Mouse (Mus musculus) kidney, adult 2 months (tissue): ENCODE results near the gene Gm10309. TPM values are rescaled to one million over a fixed set of nuclear protein-coding genes. Genes with fewer than 3 reads are reported as not detected.

Experiments
- DNase-seq: peaks from one replicate; pipeline ENCODE4 v3.0.0; 2021
- H3K27ac ChIP-seq: fragments of 200-500 bp; 2 replicates; pipeline ENCODE4 v1.5.1; 2012; ENCODE audit warnings: low read depth, low read length, control low read depth, inconsistent platforms; ENCODE audit not compliant: insufficient read depth
- H3K27me3 ChIP-seq: fragments of 200-500 bp; replicated peaks from 2 replicates; pipeline ENCODE4 v1.6.1; 2012; ENCODE audit warnings: mild to moderate bottlenecking, moderate library complexity, low read length, inconsistent platforms; ENCODE audit not compliant: control insufficient read depth, insufficient read depth
- H3K36me3 ChIP-seq: fragments of 200-500 bp; 2 replicates; pipeline ENCODE4 v1.6.1; 2012; ENCODE audit warnings: mild to moderate bottlenecking, moderate library complexity, low read length, inconsistent platforms; ENCODE audit not compliant: control insufficient read depth, insufficient read depth
- H3K4me1 ChIP-seq: fragments of 200-500 bp; 2 replicates; pipeline ENCODE4 v1.6.1; 2011; ENCODE audit warnings: low read length; ENCODE audit not compliant: control insufficient read depth, insufficient read depth
- H3K4me3 ChIP-seq: fragments of 200-500 bp; 2 replicates; pipeline ENCODE4 v1.5.1; 2011; ENCODE audit warnings: mild to moderate bottlenecking, low read depth, low read length, control low read depth; ENCODE audit not compliant: insufficient read depth
- CTCF ChIP-seq: fragments of 200-500 bp; conservative IDR thresholded peaks from 2 replicates; pipeline ENCODE4 v1.5.1; 2011; ENCODE audit warnings: low read depth, mild to moderate bottlenecking, control low read depth, low read length, moderate library complexity, mixed read lengths; ENCODE audit not compliant: insufficient read depth, insufficient read length
- POLR2A ChIP-seq: fragments of 200-500 bp; IDR thresholded peaks from one replicate; pipeline ENCODE4 v1.6.1; 2011; ENCODE audit warnings: low read depth, low read length, control low read depth
- WGBS: fragments of 180-500 bp; shearing (Covaris S2); methylation state at CpG from one replicate; pipeline ENCODE4 v1.1.7; 2018; 5-methylcytosine and 5-hydroxymethylcytosine counted together
- polyA plus RNA-seq: library from polyadenylated mRNA; depleted of rRNA; stranded (reverse); fragments of >200 nt; gene quantifications from 2 replicates; pipeline ENCODE4 v1.2.3, GENCODE M21; 2012; rRNA removed

The Gm10309 gene
- polyA plus RNA-seq, 1 experiment, result 0.13 TPM

DNA sequence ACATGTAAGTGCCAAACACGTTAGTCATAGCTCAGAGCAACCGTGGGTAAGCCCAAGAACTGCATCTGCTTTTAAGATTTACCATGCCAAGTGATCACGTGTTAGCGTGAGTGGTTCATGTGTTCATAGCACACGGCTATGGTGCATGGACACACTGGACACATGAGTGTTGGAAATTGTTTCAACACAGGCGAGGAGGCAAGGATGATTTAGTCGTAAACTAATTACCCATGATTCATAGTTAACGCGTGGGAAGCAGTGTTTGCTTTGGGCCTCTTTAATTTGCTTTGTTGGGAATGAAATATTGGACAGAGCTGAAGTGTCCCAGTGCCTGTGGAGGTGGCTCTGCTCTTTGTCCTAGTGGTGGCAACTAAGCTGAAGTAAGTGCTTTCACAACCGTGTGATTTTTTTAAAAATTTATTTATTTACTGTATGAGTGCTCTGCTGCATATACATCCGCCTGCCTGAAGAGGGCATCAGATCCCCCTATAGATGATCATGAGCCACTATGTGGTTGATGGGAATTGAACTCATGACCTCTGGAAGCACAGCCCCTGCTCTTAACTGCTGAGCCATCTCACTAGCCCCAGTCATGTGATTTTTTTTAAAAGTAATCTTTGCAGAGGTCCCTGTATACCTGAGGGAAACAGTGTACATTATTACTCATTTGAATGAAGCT is 46.6 kb downstream of the Gm10309 start:
- no peaks in the 10 kb centered on the region for H3K27me3 ChIP-seq
- no peak overlapping the region for H3K27ac ChIP-seq
- H3K36me3 ChIP-seq, result no peaks in the 10 kb centered on the region
- no peak for DNase-seq
- H3K4me1 ChIP-seq, result no peaks in the 10 kb centered on the region; the same call in 1 of the 2 replicates
- WGBS, result 70% methylated on average over 11 of the region's 11 CpGs
- H3K4me3 ChIP-seq, result no peak overlapping the region
- no peak for TF ChIP-seq POLR2A
- TF ChIP-seq CTCF, result 0 out of 2 replicates have a peak, but pooled peaks have one; percentile 11

DNA sequence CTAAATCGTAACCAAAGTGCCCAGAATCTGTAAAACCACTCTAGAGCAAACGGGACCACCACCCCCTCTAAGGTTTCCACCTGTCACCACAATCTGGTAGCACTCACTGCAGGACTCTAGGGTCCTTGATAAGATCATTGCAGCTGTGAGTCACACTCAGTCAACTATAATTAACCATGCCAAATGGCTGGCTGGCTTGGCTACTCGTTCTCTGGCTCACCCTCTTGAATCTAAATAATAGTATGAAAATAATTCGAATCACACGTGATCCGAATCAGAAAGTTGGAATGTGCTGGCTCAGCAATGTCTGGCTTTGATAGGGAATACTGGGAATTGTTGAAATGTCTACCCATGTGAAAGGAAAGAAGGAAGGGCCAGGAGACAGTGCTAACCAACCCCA is 48.5 kb downstream of the Gm10309 start:
- DNase-seq, result no peak
- no peaks in the 10 kb centered on the region for H3K27me3 ChIP-seq
- WGBS, result 74% methylated on average over 6 of the region's 6 CpGs
- no peak overlapping the region for H3K4me3 ChIP-seq
- no peaks in the 10 kb centered on the region; the same call in 1 of the 2 replicates for H3K4me1 ChIP-seq
- TF ChIP-seq POLR2A (no peak), CTCF (no peak)
- no peak overlapping the region for H3K27ac ChIP-seq
- no peaks in the 10 kb centered on the region for H3K36me3 ChIP-seq

DNA sequence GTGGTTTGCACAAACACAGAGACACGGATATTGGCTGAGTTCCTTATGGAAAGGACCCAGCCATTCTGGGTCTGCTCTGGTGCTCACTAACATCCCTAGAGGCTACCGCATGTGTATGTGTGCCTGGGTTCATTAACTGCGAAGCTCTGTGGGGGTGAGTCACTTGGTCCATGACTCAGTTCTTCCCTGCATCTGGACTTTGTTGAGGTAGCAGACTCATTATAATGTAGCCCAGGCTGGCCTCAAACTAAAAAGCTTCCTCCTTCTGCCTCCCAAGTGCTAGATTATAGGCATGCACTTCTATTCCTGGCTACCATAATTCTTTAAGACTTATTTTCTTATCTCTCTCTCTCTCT is 50.7 kb downstream of the Gm10309 start:
- no peaks in the 10 kb centered on the region for H3K27me3 ChIP-seq
- H3K27ac ChIP-seq, result no peak overlapping the region
- no peaks in the 10 kb centered on the region for H3K36me3 ChIP-seq
- 78% methylated on average over 3 of the region's 3 CpGs for WGBS
- no peaks in the 10 kb centered on the region; the same call in 1 of the 2 replicates for H3K4me1 ChIP-seq
- no peak for DNase-seq
- no peak overlapping the region for H3K4me3 ChIP-seq
- no peak for TF ChIP-seq POLR2A
- TF ChIP-seq CTCF, result no peak

DNA sequence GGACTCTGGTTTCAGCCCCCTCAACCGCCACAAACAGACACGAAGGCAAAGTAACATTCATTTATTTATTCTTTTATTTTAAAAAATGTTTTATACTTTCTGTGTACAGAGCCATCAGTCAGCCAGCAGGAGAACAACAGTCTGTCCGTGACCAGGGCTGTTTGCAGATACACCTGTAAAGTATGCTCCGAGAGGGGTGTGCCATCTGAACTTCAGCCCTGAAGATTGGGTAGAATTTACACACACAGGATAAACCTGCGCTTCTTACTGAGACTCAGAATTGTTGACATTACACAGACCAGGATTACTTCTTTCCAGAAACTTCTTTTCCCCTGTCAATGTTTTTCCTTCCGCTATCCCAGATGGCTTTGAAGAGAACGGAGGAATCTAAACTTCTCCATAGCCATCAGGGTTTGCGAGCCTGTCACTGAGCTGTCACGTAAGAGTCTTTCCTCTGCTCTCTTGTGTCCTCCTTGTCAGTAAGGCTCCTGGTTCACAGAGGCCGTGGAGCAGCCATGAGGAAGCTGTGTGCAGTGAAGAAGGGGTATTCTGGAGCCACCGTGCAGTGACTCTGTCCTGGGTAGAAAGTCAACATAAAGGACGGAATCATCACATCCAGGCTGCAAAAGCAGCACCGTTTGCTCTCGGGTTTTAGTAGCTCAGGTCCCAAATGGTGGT is 51.2 kb downstream of the Gm10309 start:
- TF ChIP-seq CTCF (no peak), POLR2A (no peak)
- 82% methylated on average over 14 of the region's 14 CpGs for WGBS
- H3K36me3 ChIP-seq, result no peaks in the 10 kb centered on the region
- H3K4me1 ChIP-seq, result no peaks in the 10 kb centered on the region; the same call in 1 of the 2 replicates
- H3K27me3 ChIP-seq, result no peaks in the 10 kb centered on the region
- H3K27ac ChIP-seq, result no peak overlapping the region
- DNase-seq, result no peak
- H3K4me3 ChIP-seq, result no peak overlapping the region

DNA sequence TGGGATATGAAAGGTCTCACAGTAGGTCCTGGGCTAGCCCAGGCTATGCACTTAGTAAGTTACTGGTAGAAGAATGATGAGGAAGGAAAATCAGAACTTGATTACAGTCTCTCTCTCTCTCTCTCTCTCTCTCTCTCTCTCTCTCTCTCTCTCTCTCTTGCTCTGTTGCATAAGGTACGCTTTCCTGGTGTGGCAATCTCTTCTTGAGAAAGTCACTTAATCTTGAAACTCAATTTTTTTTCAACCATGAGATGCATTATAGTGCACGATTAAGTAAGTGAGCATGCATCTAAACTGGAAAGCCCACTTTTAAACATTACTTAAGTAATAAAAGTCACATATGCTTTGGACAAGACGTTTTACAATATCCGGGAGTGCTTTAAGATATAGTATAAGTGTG is 52.1 kb downstream of the Gm10309 start:
- 85% methylated on average over 4 of the region's 4 CpGs for WGBS
- no peak for DNase-seq
- H3K4me3 ChIP-seq, result no peak overlapping the region
- TF ChIP-seq POLR2A (no peak), CTCF (no peak)
- H3K27ac ChIP-seq, result no peak overlapping the region
- H3K36me3 ChIP-seq, result no peaks in the 10 kb centered on the region
- no peaks in the 10 kb centered on the region for H3K4me1 ChIP-seq
- no peaks in the 10 kb centered on the region for H3K27me3 ChIP-seq

Other genes with a start within 250 kb of the Gm10309 start
- 75.9 and 108 TPM in 2 replicates for gene Epas1, start 248.5 kb upstream of the Gm10309 start, polyA plus RNA-seq